Mouse (Mus musculus) left cerebral cortex, postnatal 14 days (tissue): ENCODE measurements at regions not wholly inside any gene's neighbourhood (a gene's known extent, or its start where the extent isn't known, plus 50 kb on each side); places are given as distances from the start of the nearest gene placed in this dataset.

Experiments used
- DNase-seq, 2 experiments: peaks; one replicate each; pipeline ENCODE4 v3.0.0; 2021 to 2022; ENCODE audit warnings: low spot score in 2 of 2, mixed read lengths in 1 of 2
- intact Hi-C: fragments of 180-260 bp; cut with DNase I; formaldehyde crosslinking; loops from one replicate; pipeline ENCODE4 v1.15.1; 2025

GRCm38 (mm10) chr15:8903651-8904050, 64.1 kb upstream of the Ranbp3l start:
- intact Hi-C loops, result no loop called here
- DNase-seq, result no peak

DNA sequence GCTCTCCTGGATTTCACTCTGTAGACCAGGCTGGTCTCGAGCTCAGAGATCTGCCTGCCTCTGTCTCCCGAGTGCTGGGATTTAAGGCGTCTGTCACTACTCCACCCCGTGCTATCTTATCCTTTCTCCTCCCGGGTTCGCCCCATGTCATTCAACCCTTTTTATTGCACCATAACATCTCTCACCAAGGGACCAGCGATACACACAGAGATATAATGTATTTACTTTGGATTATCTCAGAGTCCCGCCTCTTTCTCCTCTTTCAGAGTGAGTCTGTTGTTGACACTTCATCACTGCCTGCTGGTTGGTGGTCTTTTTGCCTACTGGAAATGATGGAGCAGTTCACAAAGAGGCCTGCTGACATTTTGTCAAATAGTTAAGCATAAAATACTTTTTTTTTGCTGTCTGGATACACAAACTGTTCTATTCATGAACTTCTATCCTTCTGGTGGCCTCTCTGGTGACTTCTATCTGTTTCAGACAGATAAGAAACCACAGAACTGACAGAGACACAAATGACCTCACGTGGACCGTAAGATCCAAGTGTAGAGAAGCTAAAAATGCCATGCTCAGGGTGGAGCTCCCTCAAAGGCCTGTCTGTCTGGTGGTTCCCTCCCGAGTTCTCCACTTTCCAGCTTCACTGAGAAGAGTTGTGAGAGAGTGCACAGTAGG, 70.1 kb upstream of the Ranbp3l start:
- intact Hi-C loops, result no loop called here
- no peak for DNase-seq

DNA sequence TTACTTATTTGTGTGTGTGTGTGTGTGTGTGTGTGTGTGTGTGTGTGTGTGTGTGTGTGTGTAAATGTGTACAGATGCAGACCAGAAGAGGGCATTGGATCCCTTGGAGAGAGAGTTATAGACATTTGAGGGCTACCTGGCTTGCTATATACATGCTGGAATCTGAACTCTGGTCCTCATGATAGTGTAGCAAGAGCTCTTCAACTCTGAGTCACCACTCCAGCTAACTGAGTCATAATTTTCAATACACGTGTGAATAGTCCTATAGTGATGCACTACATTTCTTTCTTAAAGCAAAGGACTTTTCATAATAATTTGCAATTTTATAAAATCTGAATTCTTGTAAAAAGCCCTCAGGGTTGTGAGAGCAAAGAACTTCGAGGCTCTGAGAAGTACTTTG, 70.9 kb upstream of the Ranbp3l start:
- intact Hi-C loops, result no loop called here
- DNase-seq, result no peak

DNA sequence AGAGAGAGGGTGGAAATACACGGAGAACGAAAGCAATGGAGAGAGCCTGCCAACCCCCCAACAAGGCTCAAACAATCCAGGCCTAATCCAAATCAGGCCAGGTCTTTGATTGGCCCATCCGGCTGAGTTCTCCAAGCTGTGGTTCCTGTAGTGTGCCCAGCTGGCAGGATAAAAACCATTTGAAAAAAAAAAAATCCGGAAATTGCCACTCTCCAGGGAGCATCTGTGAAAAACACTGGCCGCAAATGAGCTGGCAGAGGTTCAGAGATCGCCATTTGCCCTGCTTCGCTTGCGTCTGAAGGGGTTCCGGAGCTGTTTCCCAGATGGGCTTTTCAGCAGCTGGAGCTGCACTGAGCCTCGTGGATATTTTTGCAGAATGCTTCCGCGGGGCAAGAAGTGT, 71.4 kb upstream of the Ranbp3l start:
- peak; percentile 40 to 59 for DNase-seq
- intact Hi-C loops, result no loop called here

DNA sequence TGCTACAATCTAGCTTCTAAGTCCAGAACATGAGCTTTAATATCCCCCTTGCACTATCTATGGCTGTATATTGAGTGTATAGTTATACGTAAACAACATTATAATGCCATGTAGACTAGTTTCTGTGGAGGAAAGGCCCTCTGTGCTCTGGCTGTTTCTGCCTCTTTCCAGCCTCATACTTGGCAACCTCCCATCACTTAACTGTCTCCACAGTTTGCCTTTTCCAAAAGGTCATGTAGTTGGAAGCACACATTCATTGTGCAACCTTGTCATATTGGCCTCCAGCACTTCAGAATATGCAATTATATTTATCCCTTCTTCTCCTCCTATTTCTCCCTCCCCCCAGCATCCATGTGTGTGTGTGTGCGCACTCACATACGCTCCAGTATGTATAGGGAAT, 82.2 kb upstream of the Ranbp3l start:
- DNase-seq, result no peak
- intact Hi-C loops, result loop anchor here (1.0 kb wide), 1 partner anchor 256 kb away; no protein-coding TSS in a partner anchor

DNA sequence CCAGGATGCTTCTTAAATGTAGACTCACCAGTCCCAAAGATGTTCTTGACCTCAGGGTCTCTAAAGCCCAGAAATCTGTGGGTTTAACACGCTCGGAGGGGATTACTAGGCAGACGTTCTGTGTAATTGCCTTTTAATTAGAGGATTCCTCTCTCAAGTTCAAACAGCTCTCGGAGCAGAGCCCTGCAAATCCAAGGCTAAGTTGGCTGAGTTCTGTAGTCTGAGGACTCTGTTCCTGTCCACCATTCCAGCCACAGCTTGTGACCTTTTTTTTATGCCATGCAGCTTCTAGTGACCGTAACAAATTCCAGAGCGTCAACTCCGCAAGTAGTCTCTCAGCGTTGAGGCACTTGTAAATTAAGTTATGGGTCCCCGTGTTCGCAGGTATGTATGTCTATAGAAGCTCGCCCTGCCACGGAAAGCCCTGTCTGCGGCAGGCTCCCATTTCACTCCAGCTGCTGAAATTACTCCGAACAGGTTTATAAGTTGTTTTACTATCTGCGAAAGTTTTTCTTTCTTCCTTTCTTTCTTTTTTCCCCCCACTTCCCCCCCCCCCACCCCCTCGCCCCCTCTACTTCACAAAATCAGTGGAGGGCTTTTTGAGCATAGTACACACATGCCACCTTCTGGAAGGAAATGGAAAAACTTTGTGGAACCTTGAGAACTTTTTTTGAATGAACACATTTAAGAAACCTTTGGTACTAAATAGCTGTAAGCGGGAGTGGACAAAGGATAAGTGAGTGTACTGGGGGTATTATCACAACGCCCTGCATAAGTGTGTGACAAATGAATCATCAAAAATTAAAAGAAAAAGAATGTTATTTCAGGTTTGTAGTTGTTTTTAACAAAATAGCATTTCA, 82.9 kb upstream of the Ranbp3l start:
- peak; percentile 24 to 37 for DNase-seq

DNA sequence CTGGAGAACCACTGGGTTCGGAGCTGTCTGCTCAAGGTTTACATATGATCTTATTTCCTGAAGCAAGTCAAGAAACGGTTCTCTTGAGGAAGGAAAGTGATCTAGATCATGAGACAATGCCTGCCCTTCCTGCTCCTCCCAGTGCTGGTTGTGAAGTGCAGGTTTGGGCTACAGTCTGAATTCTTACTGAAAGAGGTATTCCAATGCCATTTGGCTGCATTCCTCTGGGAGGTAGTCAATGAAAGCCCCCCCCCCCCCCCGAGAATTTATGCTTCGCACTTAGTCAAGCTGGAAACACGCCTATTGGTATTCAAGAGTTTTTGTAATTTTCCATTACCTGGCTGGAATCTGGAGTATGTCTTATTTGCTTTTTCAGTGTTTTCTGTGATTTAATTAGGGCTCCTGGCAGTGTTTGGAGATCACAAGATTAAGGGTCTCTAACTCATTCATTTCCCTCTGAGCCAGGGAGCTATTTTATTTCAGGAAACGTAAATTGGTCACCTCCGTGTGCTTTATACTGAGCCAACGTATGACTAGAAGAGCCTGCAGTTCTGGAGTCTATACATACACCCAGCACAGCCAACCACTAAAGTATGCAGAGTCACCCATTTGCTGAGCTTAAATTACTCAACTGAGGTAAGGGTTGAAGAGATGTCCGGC, 84.7 kb upstream of the Ranbp3l start:
- intact Hi-C loops, result loop anchor here (5.0 kb wide), 2 partner anchors 86 to 176 kb away; no protein-coding TSS in a partner anchor
- no peak for DNase-seq

More for the DNA sequence above, 82.9 kb upstream of the Ranbp3l start:
- intact Hi-C loops, result loop anchor here (1.0 to 5.0 kb wide), 3 partner anchors 88 to 256 kb away; no protein-coding TSS in a partner anchor

DNA sequence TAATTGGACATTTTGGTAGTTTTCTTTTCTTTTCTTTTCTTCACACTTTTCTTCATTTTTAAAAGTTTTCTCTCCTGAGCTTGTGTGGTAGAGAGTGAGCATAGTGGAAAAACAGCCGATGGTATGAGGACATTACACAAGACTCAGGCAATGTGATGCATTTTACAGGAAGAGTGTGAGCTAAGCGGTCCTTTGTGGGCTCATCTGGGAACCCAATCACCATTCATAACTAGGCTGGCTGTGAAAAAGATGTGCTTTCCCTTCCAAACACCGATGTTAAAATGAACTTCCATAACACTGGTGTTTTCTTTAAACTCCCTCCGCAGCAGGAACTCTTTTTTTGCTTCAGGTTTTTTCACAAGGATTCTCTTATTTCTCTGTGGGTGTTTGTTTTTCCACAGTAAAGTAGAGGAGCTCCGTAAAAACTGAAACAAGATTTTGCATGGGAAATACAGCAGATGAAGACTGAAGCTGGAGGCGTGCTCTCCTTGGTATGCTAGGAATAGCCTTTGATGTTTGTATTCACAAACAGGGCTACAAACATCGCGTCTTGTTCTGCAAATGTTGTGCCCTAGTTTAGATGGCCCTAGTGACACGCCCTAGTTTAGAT, 92.8 kb upstream of the Ranbp3l start:
- intact Hi-C loops, result no loop called here
- DNase-seq, result peak; percentile 16 to 39

GRCm38 (mm10) chr15:8868021-8868420, 99.7 kb upstream of the Ranbp3l start:
- DNase-seq, result no peak
- intact Hi-C loops, result no loop called here

DNA sequence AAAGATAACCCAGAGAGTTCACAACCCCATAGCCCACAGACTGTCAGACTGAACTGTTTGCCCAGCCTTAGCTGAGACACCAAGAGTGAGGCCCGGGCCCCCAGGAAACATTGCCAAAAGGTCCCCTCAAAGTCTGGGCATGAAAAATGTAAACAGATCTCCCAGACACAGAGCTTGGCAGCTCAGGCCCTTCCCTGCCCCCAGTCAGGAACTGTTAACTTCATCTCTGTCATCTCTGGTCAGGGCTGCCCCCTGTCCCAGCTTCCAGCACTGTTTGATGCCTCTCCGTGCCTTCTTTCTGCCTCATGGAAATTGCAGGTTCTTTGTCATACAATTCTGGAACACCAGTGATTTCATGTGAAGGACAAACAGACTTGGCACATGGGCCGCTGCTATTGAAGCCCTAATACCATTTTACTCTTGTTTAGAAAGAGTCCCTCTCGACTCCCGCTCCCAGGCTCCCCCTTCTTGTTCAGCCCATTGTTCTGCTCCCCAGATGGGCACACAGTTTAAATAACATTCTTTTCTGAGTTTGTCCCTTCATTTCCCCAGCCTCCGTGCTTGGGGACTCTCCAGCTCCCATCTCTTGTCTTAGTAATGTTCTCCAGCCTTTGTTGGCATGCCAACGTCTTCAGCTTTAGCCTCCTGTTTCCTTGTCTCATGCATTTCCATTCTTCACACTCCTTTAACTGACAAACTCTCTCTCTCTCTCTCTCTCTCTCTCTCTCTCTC, 100.4 kb upstream of the Ranbp3l start:
- intact Hi-C loops, result no loop called here
- DNase-seq, result peak; percentile 13 to 44

DNA sequence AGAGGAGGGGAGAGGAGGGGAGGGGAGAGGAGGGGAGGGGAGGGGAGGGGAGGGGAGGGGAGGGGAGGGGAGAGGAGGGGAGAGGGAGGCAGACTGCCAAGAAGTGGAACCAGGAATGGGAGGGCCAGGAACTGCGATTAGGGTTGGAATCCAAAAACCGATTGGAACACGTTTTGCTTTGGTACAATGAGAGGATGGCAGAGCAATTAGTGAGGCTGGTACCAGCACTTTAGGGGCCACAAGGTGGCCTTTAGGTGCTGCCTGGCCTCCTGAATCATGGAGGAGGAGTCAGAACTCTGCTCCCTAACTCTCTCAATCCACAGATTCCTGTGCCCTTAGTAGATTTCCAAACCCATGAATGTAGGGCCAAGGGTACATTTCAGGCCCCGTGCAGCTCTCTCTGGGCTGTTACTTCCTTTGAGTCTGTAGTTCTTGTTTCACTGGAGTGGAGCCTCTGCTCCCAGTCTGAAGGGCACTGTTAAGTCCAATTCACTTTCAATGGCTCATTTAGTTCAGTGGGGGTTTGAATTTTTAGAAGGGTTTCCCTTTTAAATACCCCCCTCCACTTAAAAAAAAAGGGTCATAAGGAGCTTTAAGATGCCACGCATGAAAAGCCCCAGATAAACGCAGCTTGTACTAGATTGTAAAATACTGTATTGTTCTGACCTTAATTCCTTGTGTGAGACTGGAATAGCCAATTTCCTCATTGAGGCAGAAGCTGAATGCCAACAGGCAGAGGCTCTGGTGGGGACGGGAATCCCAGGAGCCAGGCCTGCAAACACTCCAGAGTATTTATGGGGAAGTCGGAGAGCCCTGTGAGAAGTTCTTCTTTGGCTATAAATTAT, 102.4 kb upstream of the Ranbp3l start:
- peak in 1 of 2 experiments; percentile 24 for DNase-seq
- intact Hi-C loops, result no loop called here

DNA sequence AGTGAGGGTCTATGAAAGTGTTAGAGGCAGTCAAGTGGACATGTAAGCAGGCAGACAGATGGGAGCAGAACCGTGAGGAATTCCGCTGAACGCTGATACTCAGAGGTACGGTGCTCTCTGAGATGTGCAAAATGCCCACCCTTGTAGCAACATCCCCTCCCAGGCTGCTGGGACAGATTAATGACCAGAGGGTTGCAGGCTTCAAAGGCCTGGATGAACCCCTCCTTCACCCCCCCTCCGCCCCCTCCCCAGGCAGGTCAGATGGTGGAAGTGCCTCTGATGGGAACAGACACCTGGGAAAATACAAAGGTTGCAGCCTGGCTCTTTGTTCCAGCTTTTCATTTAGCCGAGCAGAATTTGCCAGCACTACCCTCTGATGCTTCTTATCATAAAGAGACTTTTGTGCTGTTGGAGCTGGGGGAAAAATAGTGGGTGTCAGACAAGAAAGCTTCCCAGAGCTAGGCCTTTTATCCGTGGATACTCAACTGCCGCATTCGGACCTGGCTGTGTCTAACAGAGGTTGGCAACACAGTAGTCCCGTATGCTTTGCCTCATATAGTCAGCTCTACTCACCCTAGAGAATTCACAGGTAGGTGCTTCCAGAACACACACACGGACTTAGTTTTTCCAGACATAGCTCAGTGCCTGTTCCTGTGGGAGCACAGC, 111.2 kb upstream of the Ranbp3l start:
- intact Hi-C loops, result no loop called here
- no peak for DNase-seq

DNA sequence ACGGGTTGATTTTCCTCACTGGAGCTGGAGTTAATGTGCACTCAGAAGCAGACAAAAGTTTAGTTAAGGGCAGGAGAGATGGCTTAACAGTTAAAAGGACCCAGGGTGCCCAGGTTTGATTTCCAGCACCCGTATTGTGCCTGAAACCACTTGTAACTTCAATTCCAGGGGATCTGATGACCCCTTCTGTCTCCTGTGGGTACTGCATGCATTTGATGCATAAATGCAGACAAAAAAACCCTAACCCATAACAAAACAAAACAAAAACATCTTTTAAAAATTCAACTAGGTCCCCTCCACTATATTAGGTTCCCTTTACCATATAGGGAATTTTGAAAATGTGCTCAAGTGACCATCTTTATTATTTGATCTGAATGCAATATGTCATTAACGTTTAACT, 112.2 kb upstream of the Ranbp3l start:
- no peak for DNase-seq
- intact Hi-C loops, result no loop called here

DNA sequence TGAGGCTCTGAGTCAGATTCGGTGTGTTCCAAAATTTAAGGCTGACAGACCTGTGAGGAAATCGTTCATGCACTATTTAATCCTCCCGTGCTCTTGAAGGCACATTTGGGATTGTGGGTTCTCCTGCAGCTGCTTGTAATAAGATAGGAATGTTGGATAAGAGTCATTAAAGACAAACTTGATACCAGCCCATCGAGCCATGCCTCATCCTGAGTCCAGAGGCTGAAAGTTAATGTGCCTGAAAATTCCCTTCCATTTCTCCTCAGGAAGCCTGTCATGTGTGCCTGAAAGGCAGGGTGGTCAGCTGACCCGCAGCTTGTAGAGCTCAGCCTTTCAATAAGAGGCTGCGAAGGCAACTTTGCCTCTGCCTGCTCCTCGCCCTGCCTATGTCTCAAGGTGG, 113.4 kb upstream of the Ranbp3l start:
- intact Hi-C loops, result no loop called here
- DNase-seq, result no peak

DNA sequence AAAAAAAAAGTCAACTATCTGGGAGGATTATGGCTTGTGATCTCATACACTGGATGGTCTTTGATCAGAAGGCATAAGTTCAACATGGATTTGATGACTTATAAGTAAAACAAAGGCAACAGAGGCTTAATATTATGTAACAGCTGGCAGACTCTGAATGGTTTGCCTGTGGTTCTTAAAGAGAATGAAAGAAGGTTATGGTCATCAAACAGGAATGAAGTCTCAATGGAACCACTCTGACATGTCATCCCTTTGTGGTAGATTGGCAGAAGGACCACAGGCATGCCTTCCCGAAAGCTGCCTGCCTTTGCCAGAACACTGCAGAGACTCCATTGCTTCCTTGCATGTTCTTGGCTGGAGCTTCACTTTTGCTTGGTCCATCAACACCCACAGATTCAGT, 116.8 kb upstream of the Ranbp3l start:
- DNase-seq, result no peak
- intact Hi-C loops, result no loop called here

DNA sequence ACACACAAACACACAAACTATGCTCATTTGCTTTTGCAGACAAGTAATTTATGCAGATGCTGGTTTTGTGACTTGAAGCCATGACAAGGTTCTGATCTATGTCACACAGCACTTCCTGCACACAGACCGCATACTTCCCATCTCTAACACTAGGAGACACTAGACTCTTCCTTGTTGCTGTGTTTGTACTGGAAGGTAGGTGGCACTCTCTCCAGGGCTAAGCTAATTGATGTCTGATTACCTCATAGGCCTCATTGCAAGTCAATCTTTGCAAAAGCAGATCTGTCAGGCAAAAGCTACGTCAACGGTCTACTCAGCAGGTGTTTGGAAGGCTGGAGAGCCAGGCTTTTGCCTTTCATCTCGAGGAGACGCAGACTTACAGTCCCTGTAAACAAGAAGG, 118.3 kb upstream of the Ranbp3l start:
- peak in 1 of 2 experiments; percentile 48 for DNase-seq
- intact Hi-C loops, result no loop called here

GRCm38 (mm10) chr15:8842129-8842528, 125.6 kb upstream of the Ranbp3l start:
- no peak for DNase-seq
- intact Hi-C loops, result no loop called here

DNA sequence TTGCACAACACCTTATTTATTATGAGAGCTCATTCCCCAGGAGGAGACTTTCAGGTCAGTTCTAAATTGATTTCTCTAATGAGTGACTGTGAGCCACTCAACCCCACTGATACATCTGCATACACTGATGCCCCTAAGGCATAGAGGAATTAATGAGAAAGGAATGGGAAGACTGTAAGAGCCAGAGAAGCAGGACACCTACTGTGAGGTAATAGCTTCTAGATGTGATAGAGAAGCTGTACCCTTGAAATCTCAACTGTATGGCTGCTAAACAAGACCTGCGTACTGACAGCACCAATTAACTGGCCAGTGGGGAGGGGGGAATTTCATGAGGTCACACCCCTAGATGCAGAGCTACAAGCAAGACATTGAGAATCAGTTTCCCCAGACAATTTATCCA, 128.3 kb upstream of the Ranbp3l start:
- no peak for DNase-seq
- intact Hi-C loops, result no loop called here
